Mouse (Mus musculus): ENCODE results near the gene Cers5. TPM values are rescaled to one million over a fixed set of nuclear protein-coding genes. Genes with fewer than 3 reads are reported as not detected.
"Not testable (repeated sequence)": the region's sequence is repeated elsewhere in the genome, so short reads cannot be mapped to it uniquely, and the experiment has no call there.

Gene Cers5
- total RNA-seq, 1 experiment from 2014 or later, result 24.0 TPM

GRCm38 (mm10) chr15:99728211-99728610 is 44.5 kb downstream of the Cers5 start:
- ATAC-seq (replicated peaks; ENCODE audit: low read depth, poor library complexity, severe bottlenecking), result no peak

- ATAC-seq (replicated peaks; ENCODE audit: low read depth, poor library complexity, severe bottlenecking), result no peak
These were observed 45.2 kb downstream of the Cers5 start for GRCm38 (mm10) chr15:99727525-99727924.

- not testable (repeated sequence) for ATAC-seq (replicated peaks; ENCODE audit: low read depth, poor library complexity, severe bottlenecking)
These were observed 45.6 kb downstream of the Cers5 start for GRCm38 (mm10) chr15:99727039-99727438.

- ATAC-seq (replicated peaks; ENCODE audit: low read depth, poor library complexity, severe bottlenecking), result no peak
These were observed 46.1 kb downstream of the Cers5 start for GRCm38 (mm10) chr15:99726549-99726948.

- ATAC-seq (replicated peaks; ENCODE audit: low read depth, poor library complexity, severe bottlenecking), result peak; percentile 87
These were observed 47.1 kb downstream of the Cers5 start, which contains the start of gene Cox14 for GRCm38 (mm10) chr15:99725341-99726155. TSS of gene Cox14 (plus strand) at chr15:99725618.

- ATAC-seq (replicated peaks; ENCODE audit: low read depth, poor library complexity, severe bottlenecking), result 0 out of 2 replicates have a peak, but pooled peaks have one; percentile 12
These were observed 48.2 kb downstream of the Cers5 start for GRCm38 (mm10) chr15:99724292-99725021.

- ATAC-seq (replicated peaks; ENCODE audit: low read depth, poor library complexity, severe bottlenecking), result no peak
These were observed 49.0 kb downstream of the Cers5 start for GRCm38 (mm10) chr15:99723515-99724291.

- no peak for ATAC-seq (replicated peaks; ENCODE audit: low read depth, poor library complexity, severe bottlenecking)
These were observed 49.6 kb downstream of the Cers5 start for GRCm38 (mm10) chr15:99723120-99723514.

GRCm38 (mm10) chr15:99721921-99722743 is 50.6 kb downstream of the Cers5 start:
- ATAC-seq (replicated peaks; ENCODE audit: low read depth, poor library complexity, severe bottlenecking), result no peak

- ATAC-seq (replicated peaks; ENCODE audit: low read depth, poor library complexity, severe bottlenecking), result no peak
These were observed 52.8 kb downstream of the Cers5 start for GRCm38 (mm10) chr15:99719865-99720264.

GRCm38 (mm10) chr15:99718461-99719021 is 54.1 kb downstream of the Cers5 start:
- no peak for ATAC-seq (replicated peaks; ENCODE audit: low read depth, poor library complexity, severe bottlenecking)

GRCm38 (mm10) chr15:99717386-99718334 is 55.0 kb downstream of the Cers5 start, which contains the start of gene Gpd1:
TSS of gene Gpd1 (plus strand) at chr15:99717515.
- peak; percentile 27 for ATAC-seq (replicated peaks; ENCODE audit: low read depth, poor library complexity, severe bottlenecking)

GRCm38 (mm10) chr15:99716814-99717213 is 55.9 kb downstream of the Cers5 start:
- ATAC-seq (replicated peaks; ENCODE audit: low read depth, poor library complexity, severe bottlenecking), result no peak

- no peak for ATAC-seq (replicated peaks; ENCODE audit: low read depth, poor library complexity, severe bottlenecking)
These were observed 56.5 kb downstream of the Cers5 start for GRCm38 (mm10) chr15:99715982-99716746.

- peak; percentile 45; the same call in 1 of the 2 replicates for ATAC-seq (replicated peaks; ENCODE audit: low read depth, poor library complexity, severe bottlenecking)
These were observed 57.3 kb downstream of the Cers5 start for GRCm38 (mm10) chr15:99715361-99715865.

- peak; percentile 73 for ATAC-seq (replicated peaks; ENCODE audit: low read depth, poor library complexity, severe bottlenecking)
These were observed 57.8 kb downstream of the Cers5 start for GRCm38 (mm10) chr15:99714858-99715257.

- no peak for ATAC-seq (replicated peaks; ENCODE audit: low read depth, poor library complexity, severe bottlenecking)
These were observed 58.5 kb downstream of the Cers5 start for GRCm38 (mm10) chr15:99714206-99714605.

Data from common myeloid progenitor, adult 5-6 weeks (primary cell).